Mouse (Mus musculus): ENCODE data around the gene Sh3bgrl2. TPM values are rescaled to one million over a fixed set of nuclear protein-coding genes. Genes with fewer than 3 reads are reported as not detected.

The Sh3bgrl2 gene
- polyA plus RNA-seq, 1 experiment, result 3.0 TPM

GRCm38 (mm10) chr9:83679626-83680025 lies 131.5 kb downstream of the Sh3bgrl2 start:
- no peak overlapping the region for H3K27ac ChIP-seq (ENCODE audit: control insufficient read depth, insufficient read depth, low read length)
- 83% methylated on average over 3 of the region's 3 CpGs for WGBS
- H3K36me3 ChIP-seq (ENCODE audit: control insufficient read depth, insufficient read depth, low read length), result no peaks in the 10 kb centered on the region
- TF ChIP-seq CTCF (IDR thresholded peaks at IDR 0.05; ENCODE audit: borderline replicate concordance, control insufficient read depth, extremely low read depth, insufficient read depth, low read length, poor library complexity) (no peak), POLR2A (IDR thresholded peaks at IDR 0.05; ENCODE audit: control insufficient read depth, extremely low read depth, insufficient read depth, low read length, poor library complexity) (no peak)
- H3K4me3 ChIP-seq (ENCODE audit: control insufficient read depth, insufficient read depth, low read length), result no peak overlapping the region
- no peaks in the 10 kb centered on the region for H3K4me1 ChIP-seq (replicated peaks; ENCODE audit: control insufficient read depth, insufficient read depth, low read length)
- no peaks in the 10 kb centered on the region for H3K27me3 ChIP-seq (ENCODE audit: control insufficient read depth, insufficient read depth, low read length)
- no peak for DNase-seq

DNA sequence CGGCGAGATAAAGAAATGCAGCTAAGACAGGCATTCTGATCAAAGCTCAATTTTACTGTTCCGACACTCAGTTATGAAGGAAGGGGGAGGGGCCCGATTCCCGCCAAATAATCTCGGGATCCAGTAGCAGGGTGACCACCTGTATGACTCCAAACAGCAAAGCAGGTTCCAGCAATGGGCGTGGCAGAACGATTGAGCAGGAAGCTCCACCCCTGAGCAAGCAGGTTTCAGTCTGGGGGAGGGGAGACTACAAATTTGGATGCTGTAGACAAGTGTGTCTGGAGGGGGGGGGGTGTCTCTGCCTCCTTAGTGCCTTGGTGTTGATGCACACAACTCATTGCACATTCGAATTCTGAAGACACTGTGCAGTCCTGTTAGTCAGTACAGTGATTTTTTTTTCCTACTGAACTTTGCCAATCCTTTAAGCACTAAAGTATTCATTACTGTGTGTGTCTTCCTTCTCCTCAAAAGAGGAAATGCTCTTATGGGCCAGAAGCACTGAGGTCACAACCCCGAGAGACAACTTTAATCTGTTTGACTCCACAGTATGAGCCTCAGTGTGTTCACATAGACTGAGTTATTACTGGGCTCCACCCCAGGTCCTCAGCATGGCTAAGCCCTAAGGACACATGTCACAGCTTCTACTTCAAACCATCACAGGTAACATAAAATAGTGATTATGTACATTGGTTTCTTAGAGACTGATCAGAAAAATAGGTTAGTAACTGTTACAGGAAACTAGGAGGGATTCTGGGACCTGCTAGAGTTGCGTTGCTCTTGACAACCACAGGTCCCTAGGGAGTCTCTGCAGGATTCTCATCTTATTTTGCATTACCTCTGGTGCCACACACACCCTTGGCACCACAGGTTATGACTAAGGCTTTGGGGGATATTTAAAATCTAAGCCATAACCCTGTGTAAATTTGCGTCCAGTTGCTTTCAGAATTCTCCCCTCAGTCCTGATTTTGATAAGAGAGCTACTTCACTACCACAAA lies 133.8 kb downstream of the Sh3bgrl2 start:
- no peak for DNase-seq
- no peaks in the 10 kb centered on the region for H3K4me1 ChIP-seq (replicated peaks; ENCODE audit: control insufficient read depth, insufficient read depth, low read length)
- H3K27ac ChIP-seq (ENCODE audit: control insufficient read depth, insufficient read depth, low read length), result no peak overlapping the region
- no peak for TF ChIP-seq CTCF (IDR thresholded peaks at IDR 0.05; ENCODE audit: borderline replicate concordance, control insufficient read depth, extremely low read depth, insufficient read depth, low read length, poor library complexity)
- TF ChIP-seq POLR2A (IDR thresholded peaks at IDR 0.05; ENCODE audit: control insufficient read depth, extremely low read depth, insufficient read depth, low read length, poor library complexity), result no peak
- WGBS, result 71% methylated on average over 12 of the region's 12 CpGs
- H3K4me3 ChIP-seq (ENCODE audit: control insufficient read depth, insufficient read depth, low read length), result no peak overlapping the region
- H3K36me3 ChIP-seq (ENCODE audit: control insufficient read depth, insufficient read depth, low read length), result no peaks in the 10 kb centered on the region
- no peaks in the 10 kb centered on the region for H3K27me3 ChIP-seq (ENCODE audit: control insufficient read depth, insufficient read depth, low read length)

DNA sequence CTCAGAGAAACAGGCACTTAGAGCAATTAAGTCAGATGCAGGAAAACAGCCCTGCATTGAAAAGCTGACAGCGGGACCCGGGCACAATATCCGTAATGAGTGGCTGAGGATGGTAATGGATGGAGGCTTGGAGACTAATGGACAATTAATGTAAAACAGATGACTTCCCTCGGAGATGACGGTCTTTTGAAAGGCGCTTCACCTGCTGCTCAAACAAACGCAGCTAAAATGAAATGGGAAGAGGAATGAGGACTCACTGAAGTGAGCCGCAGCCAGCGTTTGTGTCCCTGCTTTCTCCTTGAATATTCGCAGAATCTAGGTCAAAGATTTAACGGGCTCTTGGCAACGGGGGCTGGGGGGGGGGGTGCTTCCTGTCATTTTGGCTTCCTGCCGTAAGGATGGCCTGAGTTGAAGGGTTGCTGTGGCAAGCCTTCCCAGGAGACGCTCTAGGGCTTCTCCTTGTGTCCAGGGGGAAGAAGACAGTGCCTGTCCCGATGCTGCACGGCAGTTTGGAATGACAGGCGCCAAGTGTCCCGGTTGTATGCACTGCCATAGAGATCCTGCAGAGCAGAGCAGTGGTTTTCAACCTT lies 138.5 kb downstream of the Sh3bgrl2 start:
- DNase-seq, result no peak
- H3K36me3 ChIP-seq (ENCODE audit: control insufficient read depth, insufficient read depth, low read length), result no peaks in the 10 kb centered on the region
- H3K27ac ChIP-seq (ENCODE audit: control insufficient read depth, insufficient read depth, low read length), result no peak overlapping the region
- H3K27me3 ChIP-seq (ENCODE audit: control insufficient read depth, insufficient read depth, low read length), result no peaks in the 10 kb centered on the region
- H3K4me1 ChIP-seq (replicated peaks; ENCODE audit: control insufficient read depth, insufficient read depth, low read length), result no peaks in the 10 kb centered on the region
- WGBS, result 39% methylated on average over 18 of the region's 18 CpGs
- TF ChIP-seq POLR2A (IDR thresholded peaks at IDR 0.05; ENCODE audit: control insufficient read depth, extremely low read depth, insufficient read depth, low read length, poor library complexity) (no peak), CTCF (IDR thresholded peaks at IDR 0.05; ENCODE audit: borderline replicate concordance, control insufficient read depth, extremely low read depth, insufficient read depth, low read length, poor library complexity) (no peak)
- H3K4me3 ChIP-seq (ENCODE audit: control insufficient read depth, insufficient read depth, low read length), result no peak overlapping the region

DNA sequence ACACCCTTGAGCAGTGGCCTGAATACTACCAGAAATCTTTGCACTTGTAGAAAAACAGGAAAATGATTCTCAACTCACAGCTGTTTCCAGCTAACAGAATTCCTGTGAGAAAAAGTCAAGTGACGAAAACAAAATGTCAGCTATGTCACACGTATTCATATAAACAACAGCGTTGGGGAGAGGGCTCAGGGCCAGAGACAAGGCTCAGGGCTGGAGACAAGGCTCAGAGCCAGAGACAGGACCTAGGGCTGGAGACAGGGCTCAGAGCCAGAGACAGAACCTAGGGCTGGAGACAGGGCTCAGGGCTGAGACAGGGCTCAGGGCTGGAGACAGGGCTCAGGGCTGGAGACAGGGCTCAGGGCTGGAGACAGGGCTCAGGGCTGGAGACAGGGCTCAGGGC lies 139.8 kb downstream of the Sh3bgrl2 start:
- Histone ChIP-seq H3K27ac (ENCODE audit: control insufficient read depth, insufficient read depth, low read length) (no peak overlapping the region), H3K4me1 (replicated peaks; ENCODE audit: control insufficient read depth, insufficient read depth, low read length) (no peaks in the 10 kb centered on the region), H3K4me3 (ENCODE audit: control insufficient read depth, insufficient read depth, low read length) (no peak overlapping the region), H3K27me3 (ENCODE audit: control insufficient read depth, insufficient read depth, low read length) (no peaks in the 10 kb centered on the region), H3K36me3 (ENCODE audit: control insufficient read depth, insufficient read depth, low read length) (no peaks in the 10 kb centered on the region)
- WGBS, result 84% methylated on average over 3 of the region's 3 CpGs
- no peak for DNase-seq
- TF ChIP-seq CTCF (IDR thresholded peaks at IDR 0.05; ENCODE audit: borderline replicate concordance, control insufficient read depth, extremely low read depth, insufficient read depth, low read length, poor library complexity), result no peak
- no peak for TF ChIP-seq POLR2A (IDR thresholded peaks at IDR 0.05; ENCODE audit: control insufficient read depth, extremely low read depth, insufficient read depth, low read length, poor library complexity)

Other genes starting within 250 kb of the Sh3bgrl2 start
- gene Lca5, start 107.2 kb upstream of the Sh3bgrl2 start, polyA plus RNA-seq (2012; rRNA removed), result 1.4 and 2.7 TPM in 2 replicates

All from thymus, adult 2 months (tissue).